Mouse (Mus musculus) heart, postnatal 0 days (tissue): ENCODE measurements at regions not wholly inside any gene's neighbourhood (a gene's known extent, or its start where the extent isn't known, plus 50 kb on each side); places are given as distances from the start of the nearest gene placed in this dataset.

Experiments
- CTCF ChIP-seq: IDR thresholded peaks from 2 replicates; pipeline ENCODE4 v1.5.1; 2016; ENCODE audit warnings: antibody characterized with exemption, control low read depth, low read depth
- EP300 ChIP-seq: IDR thresholded peaks from 2 replicates; pipeline ENCODE4 v1.6.1; 2016; ENCODE audit warnings: antibody characterized with exemption, low read depth

GRCm38 (mm10) chr8:126656554-126657260, 62.9 kb upstream of the Irf2bp2 start:
- TF ChIP-seq CTCF (no peak), EP300 (no peak)
